Mouse (Mus musculus): Measurements from ENCODE around the gene Plxnc1. TPM values are rescaled to one million over a fixed set of nuclear protein-coding genes. Genes with fewer than 3 reads are reported as not detected.

The Plxnc1 gene
- polyA plus RNA-seq, 1 experiment, result 1.3 TPM

DNA sequence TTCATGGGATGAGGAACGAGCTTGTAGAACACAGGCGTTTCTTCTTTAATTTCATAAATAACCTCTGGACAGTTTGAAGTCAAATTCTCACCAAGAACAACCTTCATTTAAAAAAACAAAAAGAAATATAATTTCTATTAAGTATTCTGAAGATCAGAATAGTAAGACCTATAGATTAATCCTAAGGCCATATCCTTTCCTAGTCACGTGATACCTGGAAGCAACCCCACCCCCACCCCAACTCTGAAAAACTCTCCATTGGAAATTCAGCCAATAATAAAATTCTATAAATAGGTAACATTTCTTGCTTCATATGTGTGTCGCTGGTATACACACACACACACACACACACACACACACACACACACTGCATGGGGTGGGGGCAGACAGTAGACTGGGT is 34.1 kb downstream of the Plxnc1 start:
- H3K27ac ChIP-seq (ENCODE audit: insufficient read depth, low read length), result no peak overlapping the region
- H3K9ac ChIP-seq (ENCODE audit: low read depth, poor library complexity, severe bottlenecking), result no peak overlapping the region
- H3K9me3 ChIP-seq (replicated peaks; ENCODE audit: control insufficient read depth, insufficient read depth, low read length, poor library complexity, severe bottlenecking), result no peaks in the 10 kb centered on the region
- no peaks in the 10 kb centered on the region for H3K27me3 ChIP-seq (ENCODE audit: control insufficient read depth, insufficient read depth, low read length, poor library complexity, severe bottlenecking)
- H3K36me3 ChIP-seq (ENCODE audit: control insufficient read depth, insufficient read depth, low read length, poor library complexity, severe bottlenecking), result no peaks in the 10 kb centered on the region
- H3K4me3 ChIP-seq (ENCODE audit: low read depth, low read length), result no peak overlapping the region
- no peaks in the 10 kb centered on the region for H3K4me1 ChIP-seq (ENCODE audit: control insufficient read depth, insufficient read depth, low read length)
- TF ChIP-seq CTCF (IDR thresholded peaks at IDR 0.05; ENCODE audit: low read depth, low read length) (no peak), EP300 (IDR thresholded peaks at IDR 0.05; ENCODE audit: insufficient read depth, low read depth, low read length) (no peak), POLR2A (IDR thresholded peaks at IDR 0.05; ENCODE audit: insufficient read depth, low read length) (no peak)

- H3K9me3 ChIP-seq (replicated peaks; ENCODE audit: control insufficient read depth, insufficient read depth, low read length, poor library complexity, severe bottlenecking), result no peaks in the 10 kb centered on the region
- no peaks in the 10 kb centered on the region for H3K27me3 ChIP-seq (ENCODE audit: control insufficient read depth, insufficient read depth, low read length, poor library complexity, severe bottlenecking)
- no peak overlapping the region for H3K9ac ChIP-seq (ENCODE audit: low read depth, poor library complexity, severe bottlenecking)
- TF ChIP-seq CTCF (IDR thresholded peaks at IDR 0.05; ENCODE audit: low read depth, low read length) (no peak), POLR2A (IDR thresholded peaks at IDR 0.05; ENCODE audit: insufficient read depth, low read length) (no peak), EP300 (IDR thresholded peaks at IDR 0.05; ENCODE audit: insufficient read depth, low read depth, low read length) (no peak)
- H3K27ac ChIP-seq (ENCODE audit: insufficient read depth, low read length), result no peak overlapping the region
- H3K4me1 ChIP-seq (ENCODE audit: control insufficient read depth, insufficient read depth, low read length), result no peaks in the 10 kb centered on the region
- no peaks in the 10 kb centered on the region for H3K36me3 ChIP-seq (ENCODE audit: control insufficient read depth, insufficient read depth, low read length, poor library complexity, severe bottlenecking)
- H3K4me3 ChIP-seq (ENCODE audit: low read depth, low read length), result no peak overlapping the region
These were observed 34.8 kb downstream of the Plxnc1 start for GRCm38 (mm10) chr10:94909789-94910188.

- Histone ChIP-seq H3K9ac (ENCODE audit: low read depth, poor library complexity, severe bottlenecking) (no peak overlapping the region), H3K36me3 (ENCODE audit: control insufficient read depth, insufficient read depth, low read length, poor library complexity, severe bottlenecking) (no peaks in the 10 kb centered on the region), H3K4me3 (ENCODE audit: low read depth, low read length) (no peak overlapping the region), H3K9me3 (replicated peaks; ENCODE audit: control insufficient read depth, insufficient read depth, low read length, poor library complexity, severe bottlenecking) (no peaks in the 10 kb centered on the region), H3K4me1 (ENCODE audit: control insufficient read depth, insufficient read depth, low read length) (no peaks in the 10 kb centered on the region), H3K27me3 (ENCODE audit: control insufficient read depth, insufficient read depth, low read length, poor library complexity, severe bottlenecking) (no peaks in the 10 kb centered on the region), H3K27ac (ENCODE audit: insufficient read depth, low read length) (no peak overlapping the region)
- TF ChIP-seq EP300 (IDR thresholded peaks at IDR 0.05; ENCODE audit: insufficient read depth, low read depth, low read length) (no peak), CTCF (IDR thresholded peaks at IDR 0.05; ENCODE audit: low read depth, low read length) (no peak), POLR2A (IDR thresholded peaks at IDR 0.05; ENCODE audit: insufficient read depth, low read length) (no peak)
These were observed 35.5 kb downstream of the Plxnc1 start for GRCm38 (mm10) chr10:94908976-94909717.

GRCm38 (mm10) chr10:94905689-94906473 is 38.8 kb downstream of the Plxnc1 start:
- no peak overlapping the region; the same call in 1 of the 2 replicates for H3K4me3 ChIP-seq (ENCODE audit: low read depth, low read length)

GRCm38 (mm10) chr10:94905219-94905618 is 39.4 kb downstream of the Plxnc1 start:
- no peak overlapping the region for H3K27ac ChIP-seq (ENCODE audit: insufficient read depth, low read length)
- H3K4me1 ChIP-seq (ENCODE audit: control insufficient read depth, insufficient read depth, low read length), result no peaks in the 10 kb centered on the region
- TF ChIP-seq EP300 (IDR thresholded peaks at IDR 0.05; ENCODE audit: insufficient read depth, low read depth, low read length) (no peak), CTCF (IDR thresholded peaks at IDR 0.05; ENCODE audit: low read depth, low read length) (no peak), POLR2A (IDR thresholded peaks at IDR 0.05; ENCODE audit: insufficient read depth, low read length) (no peak)
- H3K9me3 ChIP-seq (replicated peaks; ENCODE audit: control insufficient read depth, insufficient read depth, low read length, poor library complexity, severe bottlenecking), result no peaks in the 10 kb centered on the region
- no peak overlapping the region for H3K4me3 ChIP-seq (ENCODE audit: low read depth, low read length)
- no peak overlapping the region for H3K9ac ChIP-seq (ENCODE audit: low read depth, poor library complexity, severe bottlenecking)
- H3K36me3 ChIP-seq (ENCODE audit: control insufficient read depth, insufficient read depth, low read length, poor library complexity, severe bottlenecking), result no peaks in the 10 kb centered on the region
- H3K27me3 ChIP-seq (ENCODE audit: control insufficient read depth, insufficient read depth, low read length, poor library complexity, severe bottlenecking), result no peaks in the 10 kb centered on the region

More at GRCm38 (mm10) chr10:94905689-94906473, 38.8 kb downstream of the Plxnc1 start:
- no peaks in the 10 kb centered on the region for H3K9me3 ChIP-seq (replicated peaks; ENCODE audit: control insufficient read depth, insufficient read depth, low read length, poor library complexity, severe bottlenecking)
- no peak overlapping the region for H3K27ac ChIP-seq (ENCODE audit: insufficient read depth, low read length)
- no peaks in the 10 kb centered on the region for H3K27me3 ChIP-seq (ENCODE audit: control insufficient read depth, insufficient read depth, low read length, poor library complexity, severe bottlenecking)
- H3K36me3 ChIP-seq (ENCODE audit: control insufficient read depth, insufficient read depth, low read length, poor library complexity, severe bottlenecking), result no peaks in the 10 kb centered on the region
- H3K9ac ChIP-seq (ENCODE audit: low read depth, poor library complexity, severe bottlenecking), result no peak overlapping the region
- no peak for TF ChIP-seq POLR2A (IDR thresholded peaks at IDR 0.05; ENCODE audit: insufficient read depth, low read length)
- no peak for TF ChIP-seq EP300 (IDR thresholded peaks at IDR 0.05; ENCODE audit: insufficient read depth, low read depth, low read length)
- no peak for TF ChIP-seq CTCF (IDR thresholded peaks at IDR 0.05; ENCODE audit: low read depth, low read length)
- H3K4me1 ChIP-seq (ENCODE audit: control insufficient read depth, insufficient read depth, low read length), result no peaks in the 10 kb centered on the region

- Histone ChIP-seq H3K9me3 (replicated peaks; ENCODE audit: control insufficient read depth, insufficient read depth, low read length, poor library complexity, severe bottlenecking) (no peaks in the 10 kb centered on the region; the same call in 1 of the 2 replicates), H3K27me3 (ENCODE audit: control insufficient read depth, insufficient read depth, low read length, poor library complexity, severe bottlenecking) (no peaks in the 10 kb centered on the region), H3K4me3 (ENCODE audit: low read depth, low read length) (no peak overlapping the region), H3K36me3 (ENCODE audit: control insufficient read depth, insufficient read depth, low read length, poor library complexity, severe bottlenecking) (no peaks in the 10 kb centered on the region), H3K4me1 (ENCODE audit: control insufficient read depth, insufficient read depth, low read length) (no peaks in the 10 kb centered on the region), H3K9ac (ENCODE audit: low read depth, poor library complexity, severe bottlenecking) (no peak overlapping the region), H3K27ac (ENCODE audit: insufficient read depth, low read length) (no peak overlapping the region)
- TF ChIP-seq CTCF (IDR thresholded peaks at IDR 0.05; ENCODE audit: low read depth, low read length), result no peak
- no peak for TF ChIP-seq POLR2A (IDR thresholded peaks at IDR 0.05; ENCODE audit: insufficient read depth, low read length)
- TF ChIP-seq EP300 (IDR thresholded peaks at IDR 0.05; ENCODE audit: insufficient read depth, low read depth, low read length), result no peak
These were observed 47.7 kb downstream of the Plxnc1 start for GRCm38 (mm10) chr10:94896950-94897349.
